Mouse (Mus musculus): ENCODE measurements around the gene Oxnad1. TPM values are rescaled to one million over a fixed set of nuclear protein-coding genes. Genes with fewer than 3 reads are reported as not detected.

Oxnad1 gene
- total and polyA plus RNA-seq, 2 experiments from 2014 or later, result 24.5 to 28.8 TPM

DNA sequence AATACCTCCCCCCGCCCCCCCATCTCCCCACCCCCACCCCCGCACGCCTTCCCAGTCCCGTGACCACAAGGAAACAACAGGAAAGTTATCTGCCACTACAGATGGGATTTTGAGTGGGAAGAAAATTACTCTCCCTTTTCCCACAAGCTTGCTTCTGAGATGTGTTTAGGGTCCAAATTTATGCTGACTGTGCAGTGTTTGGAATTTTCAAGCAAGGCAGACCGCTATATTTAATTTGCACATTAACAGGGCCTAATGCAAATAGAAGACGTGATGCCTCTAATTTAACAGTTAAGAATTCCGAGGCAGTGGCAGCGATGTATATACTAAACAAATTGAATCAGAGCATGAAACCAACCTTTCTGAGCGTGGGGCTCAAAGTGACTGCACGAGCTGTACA lies 30.4 kb upstream of the Oxnad1 start:
- H3K27me3 ChIP-seq (ENCODE audit: insufficient read depth, low read length), result no peaks in the 10 kb centered on the region
- H3K4me3 ChIP-seq (ENCODE audit: low read length), result no peak overlapping the region
- no peak overlapping the region for H3K9ac ChIP-seq (replicated peaks; ENCODE audit: low read length)
- DNase-seq (ENCODE audit: low spot score), result no peak
- no peaks in the 10 kb centered on the region for H3K4me1 ChIP-seq (ENCODE audit: insufficient read depth, low read length)
- H3K27ac ChIP-seq, result no peak overlapping the region
- TF ChIP-seq CTCF (IDR thresholded peaks at IDR 0.05; ENCODE audit: low read depth), result no peak
- no peak for ATAC-seq
- H3K36me3 ChIP-seq (ENCODE audit: insufficient read depth, low read length), result no peaks in the 10 kb centered on the region
- no peak overlapping the region for H3K4me2 ChIP-seq (ENCODE audit: low read depth, low read length)
- WGBS, result 62% methylated on average over 10 of the region's 10 CpGs
- H3K9me3 ChIP-seq (ENCODE audit: low read length), result no peaks in the 10 kb centered on the region

DNA sequence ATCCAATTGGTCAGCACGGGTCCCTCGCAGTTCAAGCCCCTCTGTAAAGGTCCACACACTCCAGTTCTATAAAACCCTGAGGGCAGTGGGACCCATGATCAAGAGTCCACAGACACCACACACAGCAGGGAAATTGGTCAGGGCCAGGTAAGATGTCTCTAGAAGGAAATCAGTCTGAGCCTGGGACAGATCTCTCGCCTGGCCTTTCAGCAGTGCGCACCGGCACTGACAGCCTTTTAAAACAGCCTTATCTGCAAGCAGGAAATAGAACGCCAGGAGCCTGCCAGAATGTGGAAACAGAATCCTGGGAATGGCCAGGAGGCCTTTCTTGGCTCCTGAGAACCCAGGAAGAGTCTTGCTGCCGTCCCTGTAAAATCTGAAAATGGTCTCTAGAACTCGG lies 29.4 kb upstream of the Oxnad1 start:
- H3K27me3 ChIP-seq (ENCODE audit: insufficient read depth, low read length), result no peaks in the 10 kb centered on the region
- no peak for DNase-seq (ENCODE audit: low spot score)
- no peak overlapping the region for H3K27ac ChIP-seq
- no peaks in the 10 kb centered on the region for H3K9me3 ChIP-seq (ENCODE audit: low read length)
- H3K4me1 ChIP-seq (ENCODE audit: insufficient read depth, low read length), result no peaks in the 10 kb centered on the region
- H3K36me3 ChIP-seq (ENCODE audit: insufficient read depth, low read length), result no peaks in the 10 kb centered on the region
- no peak overlapping the region for H3K4me2 ChIP-seq (ENCODE audit: low read depth, low read length)
- ATAC-seq, result no peak
- TF ChIP-seq CTCF (IDR thresholded peaks at IDR 0.05; ENCODE audit: low read depth), result no peak
- no peak overlapping the region for H3K9ac ChIP-seq (replicated peaks; ENCODE audit: low read length)
- H3K4me3 ChIP-seq (ENCODE audit: low read length), result no peak overlapping the region
- 84% methylated on average over 8 of the region's 8 CpGs for WGBS

DNA sequence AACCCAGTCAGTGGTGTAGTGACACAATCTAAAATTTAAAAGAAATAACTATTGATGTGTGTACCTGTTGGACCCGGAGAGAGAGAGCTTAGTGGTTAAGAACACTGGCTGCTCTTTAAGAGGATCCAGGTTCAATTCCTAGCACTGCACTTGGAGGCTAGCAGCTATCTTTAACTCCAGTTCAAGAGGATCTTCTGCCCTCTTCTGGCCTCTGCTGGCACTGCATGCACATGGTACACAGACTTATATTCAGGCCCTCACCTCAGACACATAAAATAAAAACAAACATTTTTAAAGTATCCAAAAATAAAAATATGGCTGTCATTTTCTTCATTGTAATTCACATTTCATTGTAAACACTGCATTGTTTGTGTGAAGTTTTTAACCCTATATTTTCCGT lies 28.5 kb upstream of the Oxnad1 start:
- Histone ChIP-seq H3K4me1 (ENCODE audit: insufficient read depth, low read length) (no peaks in the 10 kb centered on the region), H3K27ac (no peak overlapping the region), H3K4me2 (ENCODE audit: low read depth, low read length) (no peak overlapping the region), H3K27me3 (ENCODE audit: insufficient read depth, low read length) (no peaks in the 10 kb centered on the region), H3K36me3 (ENCODE audit: insufficient read depth, low read length) (no peaks in the 10 kb centered on the region), H3K4me3 (ENCODE audit: low read length) (no peak overlapping the region), H3K9me3 (ENCODE audit: low read length) (no peaks in the 10 kb centered on the region), H3K9ac (replicated peaks; ENCODE audit: low read length) (no peak overlapping the region)
- TF ChIP-seq CTCF (IDR thresholded peaks at IDR 0.05; ENCODE audit: low read depth), result peak; percentile 35; the same call in 1 of the 2 replicates
- DNase-seq (ENCODE audit: low spot score), result no peak
- WGBS, result 97% methylated on average over 2 of the region's 2 CpGs
- no peak for ATAC-seq

DNA sequence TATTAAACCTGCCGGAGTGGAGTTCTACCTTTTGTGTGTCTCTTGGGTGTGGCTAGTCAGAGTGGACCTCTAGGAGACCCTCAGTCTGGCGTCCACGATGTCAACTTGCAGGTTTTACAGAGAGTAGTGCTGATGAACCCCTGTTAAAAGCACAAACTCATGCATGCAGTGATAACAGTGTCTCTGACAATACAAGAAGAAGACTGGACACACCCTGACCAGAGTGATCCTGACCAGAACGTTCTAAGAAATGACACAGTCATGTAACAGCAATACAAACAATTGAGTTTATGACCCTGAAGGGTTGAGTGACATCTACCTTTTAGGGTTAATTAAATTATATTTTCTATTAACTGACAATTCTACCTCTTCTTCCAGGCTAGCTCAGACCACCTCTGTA lies 27.5 kb upstream of the Oxnad1 start:
- Histone ChIP-seq H3K27me3 (ENCODE audit: insufficient read depth, low read length) (no peaks in the 10 kb centered on the region), H3K4me3 (ENCODE audit: low read length) (no peak overlapping the region), H3K4me2 (ENCODE audit: low read depth, low read length) (no peak overlapping the region), H3K9me3 (ENCODE audit: low read length) (no peaks in the 10 kb centered on the region), H3K9ac (replicated peaks; ENCODE audit: low read length) (no peak overlapping the region), H3K27ac (no peak overlapping the region), H3K36me3 (ENCODE audit: insufficient read depth, low read length) (no peaks in the 10 kb centered on the region), H3K4me1 (ENCODE audit: insufficient read depth, low read length) (no peaks in the 10 kb centered on the region)
- ATAC-seq (no peak), DNase-seq (ENCODE audit: low spot score) (no peak)
- WGBS, result 91% methylated on average over 4 of the region's 4 CpGs
- TF ChIP-seq CTCF (IDR thresholded peaks at IDR 0.05; ENCODE audit: low read depth), result no peak

DNA sequence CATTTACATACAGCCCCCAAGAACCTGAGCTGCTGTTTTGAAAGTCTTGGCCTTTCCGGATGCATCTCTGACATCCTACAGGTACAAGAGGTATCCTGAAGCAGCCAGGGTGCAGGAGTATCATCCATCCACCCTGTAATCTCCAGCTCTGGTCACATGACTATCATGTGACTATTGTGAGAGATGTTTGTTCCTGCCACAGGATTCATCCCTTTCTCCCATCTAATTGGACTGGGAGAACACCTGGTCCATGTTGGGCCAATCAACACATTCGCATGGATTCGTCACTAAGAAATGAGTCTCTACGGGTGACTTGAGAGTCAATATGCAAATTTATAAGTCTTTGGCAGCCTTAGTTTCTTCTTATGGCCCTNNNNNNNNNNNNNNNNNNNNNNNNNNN lies 23.8 kb upstream of the Oxnad1 start:
- ATAC-seq (no peak), DNase-seq (ENCODE audit: low spot score) (no peak)
- H3K27ac ChIP-seq, result no peak overlapping the region
- no peak for TF ChIP-seq CTCF (IDR thresholded peaks at IDR 0.05; ENCODE audit: low read depth)
- no peaks in the 10 kb centered on the region for H3K27me3 ChIP-seq (ENCODE audit: insufficient read depth, low read length)
- H3K9ac ChIP-seq (replicated peaks; ENCODE audit: low read length), result no peak overlapping the region
- WGBS, result 91% methylated on average over 4 of the region's 4 CpGs
- no peak overlapping the region for H3K4me3 ChIP-seq (ENCODE audit: low read length)
- no peak overlapping the region for H3K4me2 ChIP-seq (ENCODE audit: low read depth, low read length)
- H3K9me3 ChIP-seq (ENCODE audit: low read length), result no peaks in the 10 kb centered on the region
- no peaks in the 10 kb centered on the region for H3K4me1 ChIP-seq (ENCODE audit: insufficient read depth, low read length)
- no peaks in the 10 kb centered on the region for H3K36me3 ChIP-seq (ENCODE audit: insufficient read depth, low read length)

DNA sequence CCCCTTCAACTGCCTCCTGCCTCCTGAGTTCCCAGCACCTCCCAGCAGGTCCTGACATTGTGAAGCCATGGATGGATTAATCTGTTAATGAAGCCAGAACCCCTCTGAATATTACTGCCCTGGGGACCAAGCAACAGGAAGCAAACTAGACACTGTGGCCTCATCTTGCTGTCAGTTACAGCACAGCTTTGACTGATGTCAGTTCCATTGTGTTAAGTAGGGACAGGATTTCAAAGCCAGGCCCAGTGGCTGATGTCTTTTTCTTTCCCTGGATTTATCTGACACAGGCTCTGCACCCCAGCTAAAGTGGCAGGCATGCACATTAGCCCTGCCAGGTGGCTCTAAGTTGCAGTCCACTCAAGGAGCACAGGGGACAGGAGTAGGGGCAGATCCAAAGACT lies 12.4 kb upstream of the Oxnad1 start:
- no peak overlapping the region for H3K9ac ChIP-seq (replicated peaks; ENCODE audit: low read length)
- H3K4me2 ChIP-seq (ENCODE audit: low read depth, low read length), result no peak overlapping the region
- H3K4me1 ChIP-seq (ENCODE audit: insufficient read depth, low read length), result 0 out of 2 replicates have a peak, but pooled peaks cover 3% of the 10 kb centered on the region
- ATAC-seq (no peak; the same call in 1 of the 2 replicates), DNase-seq (ENCODE audit: low spot score) (no peak)
- H3K27me3 ChIP-seq (ENCODE audit: insufficient read depth, low read length), result no peaks in the 10 kb centered on the region
- H3K27ac ChIP-seq, result no peak overlapping the region
- H3K4me3 ChIP-seq (ENCODE audit: low read length), result no peak overlapping the region
- no peaks in the 10 kb centered on the region for H3K36me3 ChIP-seq (ENCODE audit: insufficient read depth, low read length)
- no peak for TF ChIP-seq CTCF (IDR thresholded peaks at IDR 0.05; ENCODE audit: low read depth)
- H3K9me3 ChIP-seq (ENCODE audit: low read length), result no peaks in the 10 kb centered on the region

DNA sequence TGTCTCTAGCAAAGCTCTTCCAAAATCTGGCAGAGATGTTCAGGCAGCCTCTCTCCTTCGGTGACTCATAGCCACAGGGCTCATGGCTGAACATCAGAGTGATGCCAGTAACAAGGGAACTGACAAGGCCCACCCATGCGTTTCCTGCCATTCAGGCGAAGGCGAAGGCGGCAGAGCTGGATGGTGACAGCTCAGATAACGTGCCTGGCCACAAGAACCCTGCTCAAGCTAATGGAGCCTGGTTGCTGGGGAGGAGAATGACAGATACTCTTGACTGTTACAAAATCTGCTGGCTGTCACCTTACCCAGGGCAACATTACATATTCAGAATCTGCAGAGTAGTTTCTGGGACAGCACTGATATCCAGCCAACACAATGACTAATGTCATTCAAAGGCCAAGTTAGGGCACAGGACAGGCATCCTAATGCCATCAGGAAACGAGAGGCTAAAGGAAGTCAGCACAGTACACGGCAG lies 11.9 kb upstream of the Oxnad1 start:
- no peak overlapping the region for H3K4me2 ChIP-seq (ENCODE audit: low read depth, low read length)
- H3K27ac ChIP-seq, result no peak overlapping the region
- H3K9me3 ChIP-seq (ENCODE audit: low read length), result no peaks in the 10 kb centered on the region
- ATAC-seq (peak; percentile 42; the same call in 1 of the 2 replicates), DNase-seq (ENCODE audit: low spot score) (peak; percentile 16)
- WGBS, result 56% methylated on average over 8 of the region's 8 CpGs
- H3K4me1 ChIP-seq (ENCODE audit: insufficient read depth, low read length), result 0 out of 2 replicates have a peak, but pooled peaks cover 3% of the 10 kb centered on the region
- H3K27me3 ChIP-seq (ENCODE audit: insufficient read depth, low read length), result no peaks in the 10 kb centered on the region
- H3K9ac ChIP-seq (replicated peaks; ENCODE audit: low read length), result no peak overlapping the region
- TF ChIP-seq CTCF (IDR thresholded peaks at IDR 0.05; ENCODE audit: low read depth), result no peak
- no peak overlapping the region for H3K4me3 ChIP-seq (ENCODE audit: low read length)
- no peaks in the 10 kb centered on the region for H3K36me3 ChIP-seq (ENCODE audit: insufficient read depth, low read length)

Measured in hindbrain, postnatal 0 days (tissue).